Mouse (Mus musculus) hindbrain, embryonic 12.5 days (tissue): ENCODE results near the gene Atxn1. TPM values are rescaled to one million over a fixed set of nuclear protein-coding genes. Genes with fewer than 3 reads are reported as not detected.
A peak's percentile ranks its signal among the peaks of the same experiment; 100 is the strongest.

ENCODE experiments used
- ATAC-seq: fragments of 200-750 bp; cut with Nextera tagmentation; 2 replicates; pipeline ENCODE4 v1.8.0; 2017; ENCODE audit warnings: moderate TSS enrichment; ENCODE audit not compliant: low FRiP score
- H3K27ac ChIP-seq: fragments of 300-500 bp; sonication (generic); 2 replicates; pipeline ENCODE4 v1.5.1; 2016; ENCODE audit warnings: mild to moderate bottlenecking
- H3K27me3 ChIP-seq: fragments of 300-500 bp; sonication (generic); 2 replicates; pipeline ENCODE4 v1.6.1; 2016; ENCODE audit warnings: mild to moderate bottlenecking
- H3K36me3 ChIP-seq: fragments of 300-500 bp; sonication (generic); 2 replicates; pipeline ENCODE4 v1.6.1; 2016; ENCODE audit warnings: mild to moderate bottlenecking
- H3K4me1 ChIP-seq: fragments of 300-500 bp; sonication (generic); 2 replicates; pipeline ENCODE4 v1.6.1; 2016
- H3K4me2 ChIP-seq: fragments of 300-500 bp; sonication (generic); replicated peaks from 2 replicates; pipeline ENCODE4 v1.6.1; 2016; ENCODE audit warnings: mild to moderate bottlenecking
- H3K4me3 ChIP-seq: fragments of 300-500 bp; sonication (generic); 2 replicates; pipeline ENCODE4 v1.5.1; 2016; ENCODE audit warnings: mild to moderate bottlenecking
- H3K9ac ChIP-seq: fragments of 300-500 bp; sonication (generic); 2 replicates; pipeline ENCODE4 v1.6.1; 2016; ENCODE audit warnings: mild to moderate bottlenecking, moderate library complexity
- H3K9me3 ChIP-seq: fragments of 300-500 bp; sonication (generic); replicated peaks from 2 replicates; pipeline ENCODE4 v1.6.1; 2016; ENCODE audit warnings: mild to moderate bottlenecking
- WGBS: fragments of 180-500 bp; shearing (Covaris S2); methylation state at CpG from one replicate; pipeline ENCODE4 v1.1.7; 2016; 5-methylcytosine and 5-hydroxymethylcytosine counted together
- polyA plus RNA-seq: library from polyadenylated mRNA; unstranded; fragments of >200 nt; fragmentation: Nextera tagmentation; extraction: Ambion mirVana; gene quantifications from 2 replicates; pipeline ENCODE4 v1.2.1, GENCODE M21; 2016

Atxn1 gene
- polyA plus RNA-seq, 1 experiment from 2014 or later: 5.0 TPM

- H3K9me3 ChIP-seq: no peaks in the 10 kb centered on the region
- H3K9ac ChIP-seq: no peak overlapping the region
- H3K4me1 ChIP-seq: peaks cover 31% of the 10 kb centered on the region
- no peak overlapping the region for H3K27ac ChIP-seq
- no peak overlapping the region for H3K4me2 ChIP-seq
- ATAC-seq: no peak
- H3K36me3 ChIP-seq: no peaks in the 10 kb centered on the region
- H3K4me3 ChIP-seq: no peak overlapping the region
- WGBS: 88% methylated on average over 12 of the region's 12 CpGs
- H3K27me3 ChIP-seq: peaks cover 16% of the 10 kb centered on the region
Observed at GRCm38 (mm10) chr13:45513009-45513984, 451.5 kb downstream of the Atxn1 start.

DNA sequence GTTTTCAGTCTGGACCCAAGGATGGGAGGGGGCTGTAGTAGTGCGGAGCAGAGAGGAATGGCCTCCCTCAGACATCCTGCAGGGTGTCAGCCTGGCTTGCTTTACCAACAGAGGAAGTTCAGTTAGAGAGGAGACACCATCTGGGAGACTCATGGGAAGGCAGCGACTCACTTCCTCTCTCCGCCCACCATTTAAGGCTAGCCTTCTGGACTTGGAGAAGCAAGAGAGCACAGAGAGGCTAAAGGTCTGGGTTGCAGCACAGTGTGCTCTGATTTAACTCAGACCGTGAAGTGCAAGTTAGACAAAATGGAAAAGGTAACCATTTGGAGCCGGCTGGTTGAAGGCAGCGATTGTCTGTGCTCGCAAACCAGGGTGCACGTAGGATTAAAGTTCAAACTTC is 452.3 kb downstream of the Atxn1 start:
- no peak overlapping the region for H3K4me2 ChIP-seq
- H3K9ac ChIP-seq: no peak overlapping the region
- no peaks in the 10 kb centered on the region for H3K9me3 ChIP-seq
- H3K4me3 ChIP-seq: no peak overlapping the region
- H3K36me3 ChIP-seq: no peaks in the 10 kb centered on the region
- peaks cover 38% of the 10 kb centered on the region for H3K4me1 ChIP-seq
- H3K27ac ChIP-seq: no peak overlapping the region
- H3K27me3 ChIP-seq: peaks cover 16% of the 10 kb centered on the region
- 78% methylated on average over 8 of the region's 8 CpGs for WGBS
- no peak for ATAC-seq

- Histone ChIP-seq H3K36me3 (no peaks in the 10 kb centered on the region), H3K9ac (peak overlapping the region; percentile 18; the same call in 1 of the 2 replicates), H3K27me3 (peaks cover 17% of the 10 kb centered on the region), H3K4me2 (no peak overlapping the region), H3K4me3 (no peak overlapping the region), H3K4me1 (peaks cover 33% of the 10 kb centered on the region), H3K27ac (no peak overlapping the region), H3K9me3 (no peaks in the 10 kb centered on the region)
- ATAC-seq: no peak
- WGBS: 91% methylated on average over 6 of the region's 6 CpGs
Observed at GRCm38 (mm10) chr13:45511706-45512435, 452.9 kb downstream of the Atxn1 start.

- Histone ChIP-seq H3K9ac (no peak overlapping the region), H3K4me2 (no peak overlapping the region), H3K36me3 (no peaks in the 10 kb centered on the region), H3K27me3 (peaks cover 19% of the 10 kb centered on the region), H3K9me3 (no peaks in the 10 kb centered on the region), H3K4me1 (peaks cover 14% of the 10 kb centered on the region), H3K27ac (no peak overlapping the region), H3K4me3 (no peak overlapping the region)
- 69% methylated on average over 6 of the region's 6 CpGs for WGBS
- no peak for ATAC-seq
Observed at GRCm38 (mm10) chr13:45509366-45509765, 455.4 kb downstream of the Atxn1 start.

DNA sequence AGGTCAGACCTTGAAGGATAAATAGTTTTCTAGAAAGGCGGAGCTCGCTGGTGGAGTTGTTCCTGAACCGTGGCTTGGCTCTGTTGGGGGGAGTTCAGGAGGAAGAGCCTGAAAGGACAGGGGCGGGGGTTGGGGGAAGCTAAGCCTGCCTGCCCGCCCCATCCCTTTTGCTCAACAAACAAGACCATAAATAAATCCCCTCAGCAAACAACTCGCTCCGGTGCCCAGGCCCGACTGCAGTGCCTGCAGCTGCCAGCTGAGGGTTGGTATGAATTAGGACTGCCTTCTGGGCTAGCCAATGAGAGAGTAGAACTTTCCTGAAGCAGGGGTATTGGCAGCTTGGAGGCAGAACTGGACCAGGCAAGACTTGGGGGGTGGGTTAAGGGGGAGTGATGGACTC is 456.3 kb downstream of the Atxn1 start:
- Histone ChIP-seq H3K27ac (no peak overlapping the region), H3K4me2 (peak overlapping the region; percentile 96), H3K9ac (0 out of 2 replicates have a peak overlapping the region, but pooled peaks have one; percentile 4), H3K4me3 (peak overlapping the region; percentile 58), H3K9me3 (no peaks in the 10 kb centered on the region), H3K27me3 (peaks cover 17% of the 10 kb centered on the region), H3K36me3 (no peaks in the 10 kb centered on the region), H3K4me1 (peaks cover 14% of the 10 kb centered on the region)
- 2% methylated on average over 8 of the region's 8 CpGs for WGBS
- peak; percentile 19; the same call in 1 of the 2 replicates for ATAC-seq

- peaks cover 16% of the 10 kb centered on the region for H3K27me3 ChIP-seq
- H3K36me3 ChIP-seq: no peaks in the 10 kb centered on the region
- 1% methylated on average over 63 of the region's 63 CpGs for WGBS
Observed at GRCm38 (mm10) chr13:45507274-45508229, 457.3 kb downstream of the Atxn1 start, which contains the start of gene Gmpr. Gene Gmpr, plus strand, starts transcription at chr13:45507444.

DNA sequence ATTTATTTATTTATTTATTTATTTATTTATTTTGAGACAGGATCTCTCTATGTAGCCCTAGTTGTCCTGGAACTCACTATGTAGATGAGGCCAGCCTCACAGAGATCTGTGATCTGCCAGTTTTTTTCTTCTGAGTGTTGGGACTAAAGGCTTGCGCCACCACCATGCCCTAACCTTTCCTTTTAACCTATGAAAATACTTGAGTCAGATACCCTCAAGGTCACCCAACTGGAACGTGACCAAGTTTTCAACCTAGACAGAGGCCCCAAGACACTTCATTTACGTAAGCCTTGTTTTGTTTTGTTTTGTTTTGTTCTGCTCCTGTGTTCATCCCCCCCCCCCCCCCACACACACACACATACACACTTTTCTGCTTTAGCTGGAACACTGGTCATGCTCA is 459.3 kb downstream of the Atxn1 start:
- no peak overlapping the region for H3K27ac ChIP-seq
- peaks cover 16% of the 10 kb centered on the region for H3K27me3 ChIP-seq
- no peaks in the 10 kb centered on the region for H3K9me3 ChIP-seq
- no peaks in the 10 kb centered on the region for H3K36me3 ChIP-seq
- no peak overlapping the region for H3K4me3 ChIP-seq
- WGBS: 94% methylated on average over 3 of the region's 3 CpGs
- H3K4me2 ChIP-seq: no peak overlapping the region
- no peak for ATAC-seq
- H3K9ac ChIP-seq: no peak overlapping the region
- H3K4me1 ChIP-seq: peaks cover 13% of the 10 kb centered on the region

More at GRCm38 (mm10) chr13:45507274-45508229, 457.3 kb downstream of the Atxn1 start, which contains the start of gene Gmpr:
- H3K4me1 ChIP-seq: peaks cover 14% of the 10 kb centered on the region
- peak within 1 kb of the TSS; percentile 96 for H3K4me2 ChIP-seq
- peak; percentile 90 for ATAC-seq
- H3K4me3 ChIP-seq: peak within 1 kb of the TSS; percentile 58
- H3K9me3 ChIP-seq: no peaks in the 10 kb centered on the region
- no peak within 1 kb of the TSS; the same call in 1 of the 2 replicates for H3K27ac ChIP-seq
- H3K9ac ChIP-seq: peak within 1 kb of the TSS; percentile 65

GRCm38 (mm10) chr13:45502791-45503190 is 462.0 kb downstream of the Atxn1 start:
- 88% methylated on average over 5 of the region's 5 CpGs for WGBS
- no peak overlapping the region for H3K4me2 ChIP-seq
- H3K27me3 ChIP-seq: peaks cover 3% of the 10 kb centered on the region; the same call in 1 of the 2 replicates
- no peak overlapping the region for H3K9ac ChIP-seq
- H3K4me3 ChIP-seq: no peak overlapping the region
- H3K36me3 ChIP-seq: no peaks in the 10 kb centered on the region
- ATAC-seq: no peak
- H3K4me1 ChIP-seq: peaks cover 3% of the 10 kb centered on the region; the same call in 1 of the 2 replicates
- no peak overlapping the region for H3K27ac ChIP-seq
- H3K9me3 ChIP-seq: no peaks in the 10 kb centered on the region

- Histone ChIP-seq H3K27me3 (no peaks in the 10 kb centered on the region), H3K9ac (no peak overlapping the region), H3K36me3 (no peaks in the 10 kb centered on the region), H3K27ac (no peak overlapping the region), H3K9me3 (no peaks in the 10 kb centered on the region), H3K4me2 (no peak overlapping the region), H3K4me3 (no peak overlapping the region), H3K4me1 (no peaks in the 10 kb centered on the region)
- 78% methylated on average over 3 of the region's 3 CpGs for WGBS
- ATAC-seq: no peak
Observed at GRCm38 (mm10) chr13:45499906-45500305, 464.9 kb downstream of the Atxn1 start.
